Mouse (Mus musculus) adrenal gland, postnatal 36 days (tissue): ENCODE measurements around the gene Sclt1. TPM values are rescaled to one million over a fixed set of nuclear protein-coding genes. Genes with fewer than 3 reads are reported as not detected.

Experiments used
- DNase-seq, 2 experiments: peaks; one replicate each; pipeline ENCODE4 v3.0.0; 2021; ENCODE audit warnings: mixed read lengths in 1 of 2
- total RNA-seq, 2 experiments: library from RNA; stranded (reverse); gene quantifications; 2 replicates each; pipeline ENCODE4 v1.2.3; 2021

The Sclt1 gene
- total RNA-seq, 2 experiments from 2014 or later = 8.0 to 8.5 TPM

GRCm38 (mm10) chr3:41606330-41606664 is 136.0 kb downstream of the Sclt1 start:
- DNase-seq = no peak

GRCm38 (mm10) chr3:41605601-41606329 is 136.5 kb downstream of the Sclt1 start:
- peak in 1 of 2 experiments; percentile 31 for DNase-seq

GRCm38 (mm10) chr3:41604629-41605321 is 137.5 kb downstream of the Sclt1 start:
- no peak for DNase-seq

- DNase-seq = no peak
Observed at GRCm38 (mm10) chr3:41603470-41604019, 138.8 kb downstream of the Sclt1 start.

DNA sequence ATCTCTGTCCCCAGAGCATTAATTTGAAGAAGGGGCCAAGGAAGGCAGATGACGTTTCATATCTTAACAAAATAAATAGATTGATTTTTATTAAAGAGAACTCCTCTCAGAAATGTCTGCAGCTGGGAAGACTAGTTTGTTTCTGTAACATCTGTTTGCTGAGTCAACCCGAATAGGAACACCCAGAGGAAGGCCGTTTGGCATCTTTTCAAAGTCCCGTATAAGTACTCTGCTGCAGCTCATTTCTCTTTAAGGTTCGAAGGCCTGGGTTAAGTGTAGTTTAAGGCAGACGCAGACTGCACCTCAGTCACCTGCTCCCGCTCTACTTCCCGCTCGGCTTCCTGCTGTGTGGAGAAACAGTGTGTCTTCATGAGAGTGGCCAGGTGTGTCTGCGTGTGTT is 139.4 kb downstream of the Sclt1 start:
- DNase-seq = no peak

DNA sequence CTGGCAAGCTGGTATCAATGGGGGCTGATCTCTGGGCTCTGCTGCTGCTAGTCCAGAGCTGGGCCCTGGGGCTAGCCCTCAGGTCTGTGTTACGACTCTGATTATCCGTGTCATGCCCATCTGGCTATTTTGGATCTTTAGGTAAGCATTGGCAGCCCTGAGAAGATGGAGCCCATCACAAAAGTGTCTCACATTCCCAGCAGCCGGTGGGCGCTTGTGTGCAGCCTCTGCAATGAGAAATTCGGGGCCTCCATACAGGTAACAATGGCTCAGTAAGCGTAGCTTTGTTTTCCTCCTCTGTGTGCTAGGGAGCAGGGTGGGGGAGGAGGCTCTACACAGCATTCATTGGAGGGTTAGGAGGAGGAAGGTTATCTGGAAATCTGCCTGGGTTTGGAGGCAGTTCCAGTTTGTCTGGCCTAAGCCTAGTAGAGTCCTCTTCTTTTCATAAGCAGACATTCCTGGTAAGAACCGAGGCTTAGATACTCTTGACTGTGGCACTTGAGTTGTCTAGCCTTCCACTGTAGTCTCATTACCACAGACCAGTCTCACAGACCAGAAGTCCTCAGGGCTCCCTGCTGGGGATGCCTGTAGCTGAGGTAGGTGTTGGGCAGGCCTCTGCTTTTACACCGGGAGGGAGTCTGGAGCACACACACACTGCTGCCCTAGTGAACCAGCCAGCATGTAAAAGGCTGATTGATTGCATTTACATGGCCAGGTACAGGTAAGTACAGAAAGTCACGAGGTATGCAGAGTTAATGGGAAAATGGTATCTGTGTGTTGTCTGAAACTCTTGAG is 140.9 kb downstream of the Sclt1 start:
- no peak for DNase-seq

- DNase-seq = peak; percentile 68 to 74
Observed at GRCm38 (mm10) chr3:41599806-41600589, 142.3 kb downstream of the Sclt1 start.

DNA sequence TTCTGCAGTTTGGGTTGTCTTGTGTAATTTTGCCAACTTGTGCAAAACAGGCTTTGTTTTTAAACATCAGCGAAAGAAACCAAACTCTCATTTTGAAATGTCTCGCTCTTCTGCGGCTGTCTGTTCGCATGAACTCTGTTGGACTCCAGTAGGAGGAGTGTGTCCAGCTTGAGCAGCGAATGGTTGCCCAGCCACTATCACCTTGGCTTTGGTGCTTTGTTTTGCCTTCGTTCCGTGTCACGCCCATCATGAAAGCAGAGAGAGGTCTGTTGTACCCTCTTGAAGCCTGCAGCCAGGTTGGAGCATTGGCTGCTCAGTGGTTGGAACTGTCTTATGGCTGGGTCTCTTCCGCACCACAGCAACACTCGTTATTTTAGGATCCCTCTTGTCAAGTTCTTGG is 143.1 kb downstream of the Sclt1 start:
- no peak for DNase-seq

DNA sequence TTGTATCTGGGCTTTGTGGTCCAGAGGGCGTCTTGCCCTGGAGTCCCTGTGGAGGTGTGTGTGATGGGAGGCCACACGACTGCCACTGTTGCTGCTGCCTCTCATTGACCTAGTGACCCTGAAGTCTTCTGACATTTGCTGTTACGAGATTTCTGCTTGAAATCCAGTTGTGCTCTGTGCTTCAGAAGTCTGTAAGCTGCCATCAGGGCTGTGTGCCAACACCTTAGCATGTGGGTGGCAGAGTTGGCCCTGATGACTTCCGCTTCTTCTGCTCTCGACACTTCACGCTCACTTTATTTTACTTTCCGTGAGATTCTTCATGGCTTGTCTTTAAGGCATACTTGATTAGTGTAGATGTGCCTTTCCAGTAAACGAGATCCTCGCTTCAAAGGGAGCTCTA is 143.9 kb downstream of the Sclt1 start:
- peak; percentile 40 to 59 for DNase-seq

GRCm38 (mm10) chr3:41597036-41597435 is 145.3 kb downstream of the Sclt1 start:
- no peak for DNase-seq

- no peak for DNase-seq
Observed at GRCm38 (mm10) chr3:41595010-41595409, 147.3 kb downstream of the Sclt1 start.

DNA sequence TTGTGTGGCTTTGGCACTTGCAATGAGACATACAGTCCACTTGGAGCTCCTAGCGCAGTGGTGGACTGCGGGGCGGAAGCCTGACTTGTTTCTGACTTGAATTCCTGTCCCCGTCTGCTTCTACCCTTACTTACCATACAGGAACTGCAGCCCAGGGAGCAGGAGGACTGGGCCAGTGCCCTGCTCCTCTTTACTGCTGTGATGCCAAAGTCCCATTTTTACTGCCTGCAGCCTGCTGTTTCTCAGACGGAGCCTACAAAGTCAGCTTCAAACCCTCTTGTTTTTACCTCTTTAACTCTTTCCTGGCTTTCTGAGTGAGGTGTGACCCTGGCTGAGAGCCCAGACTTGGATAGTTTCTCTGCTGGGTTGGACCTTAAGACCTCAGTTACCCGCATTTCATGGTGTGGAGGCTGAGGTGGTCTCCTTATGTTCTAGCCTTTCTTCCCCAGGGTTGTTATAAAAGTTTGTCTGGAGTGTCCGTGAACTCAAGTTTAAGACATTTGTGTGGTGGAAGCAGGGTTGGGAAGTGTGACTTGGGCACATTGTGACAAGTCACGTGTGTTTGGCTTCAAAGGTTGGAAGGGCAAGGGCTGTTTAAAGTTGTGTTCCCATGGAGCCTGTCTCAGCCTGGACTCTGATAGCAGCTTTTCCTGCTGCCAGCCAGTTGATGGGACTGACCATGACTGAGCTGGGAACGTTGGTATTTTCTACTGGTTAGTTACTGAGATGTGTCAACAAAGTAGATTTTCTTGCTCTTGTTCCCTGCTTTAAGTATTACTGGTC is 148.0 kb downstream of the Sclt1 start:
- DNase-seq = no peak

DNA sequence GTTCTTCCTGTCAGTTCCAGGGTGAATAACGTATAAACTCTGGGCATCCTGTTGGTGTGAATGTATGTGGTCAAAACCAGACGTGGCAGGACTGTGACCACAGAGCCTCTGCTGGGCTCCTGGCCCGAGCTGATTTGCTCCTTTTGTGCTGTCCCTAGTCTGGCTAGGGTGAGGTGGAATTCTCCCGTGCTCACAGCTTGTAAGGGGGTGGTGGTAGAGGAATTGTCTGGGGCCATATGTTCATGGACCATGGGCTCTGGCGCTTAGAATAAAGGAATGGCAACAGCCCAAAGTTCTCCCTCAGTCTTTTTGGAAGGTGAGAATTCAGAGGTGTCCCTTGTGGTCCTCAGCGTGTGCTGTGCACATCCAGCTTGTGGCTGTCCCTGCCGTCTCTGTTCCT is 149.5 kb downstream of the Sclt1 start:
- no peak for DNase-seq

- DNase-seq = peak; percentile 59 to 64
Observed at GRCm38 (mm10) chr3:41591651-41592170, 150.6 kb downstream of the Sclt1 start.

- peak; percentile 25 to 52 for DNase-seq
Observed at GRCm38 (mm10) chr3:41590695-41591559, 151.4 kb downstream of the Sclt1 start.

- no peak for DNase-seq
Observed at GRCm38 (mm10) chr3:41589988-41590387, 152.3 kb downstream of the Sclt1 start.

DNA sequence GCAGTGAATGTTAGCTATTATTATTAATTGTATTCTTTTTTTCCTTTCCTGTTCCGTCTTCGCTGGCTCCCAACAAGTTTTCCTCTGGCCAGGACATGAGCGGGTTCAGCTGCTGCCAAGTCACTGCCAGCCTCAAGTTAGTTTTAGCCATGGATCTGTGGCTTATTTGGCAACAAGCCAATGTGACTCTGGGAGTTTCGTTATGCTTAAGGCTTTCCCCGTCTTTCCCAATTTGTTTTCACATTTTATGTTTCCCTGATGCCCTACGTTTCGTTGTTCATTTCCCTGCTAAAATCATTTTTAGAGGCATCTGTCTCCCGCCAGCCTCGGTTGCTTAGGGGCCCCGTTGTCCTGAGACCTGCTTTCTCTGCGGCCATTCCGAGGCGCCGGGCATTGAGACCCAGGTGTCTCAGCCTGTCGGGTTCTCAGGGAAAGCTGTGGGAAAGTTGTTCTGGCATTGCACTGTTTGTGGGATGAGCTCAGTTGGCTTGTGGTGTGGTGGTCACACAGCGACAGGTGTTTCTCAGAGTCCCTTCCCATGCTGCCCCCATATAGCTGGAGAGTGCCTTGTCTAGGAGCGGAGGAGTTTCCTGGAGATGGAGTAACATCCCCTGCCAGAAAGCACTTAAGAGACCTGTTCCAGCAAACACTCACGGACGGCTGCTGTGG is 152.9 kb downstream of the Sclt1 start:
- peak in 1 of 2 experiments; percentile 22 for DNase-seq

- DNase-seq = no peak
Observed at GRCm38 (mm10) chr3:41588495-41588894, 153.8 kb downstream of the Sclt1 start.

DNA sequence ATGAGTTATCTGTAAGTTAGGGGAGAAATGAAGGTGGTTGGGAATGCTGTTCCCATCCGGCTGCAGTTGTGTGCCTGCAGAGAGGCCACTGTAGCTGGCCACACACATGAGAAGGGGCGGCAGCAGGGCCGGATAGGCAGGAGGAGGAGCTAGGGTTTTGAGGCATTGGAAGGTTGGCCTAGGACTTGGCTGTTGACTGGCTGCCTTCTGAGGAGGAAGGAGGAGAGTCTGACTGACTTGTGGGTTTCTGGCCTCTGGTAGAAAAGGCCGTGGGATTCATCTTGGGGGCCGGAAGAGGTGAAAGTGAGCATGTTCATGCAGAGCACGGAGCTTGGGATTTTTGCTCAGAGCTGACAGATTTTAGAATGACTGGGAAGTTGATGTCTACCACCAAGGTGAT is 154.7 kb downstream of the Sclt1 start:
- DNase-seq = peak; percentile 45 to 59
